Mouse (Mus musculus) midbrain, embryonic 12.5 days (tissue): ENCODE measurements around the gene Gm45234. TPM values are rescaled to one million over a fixed set of nuclear protein-coding genes. Genes with fewer than 3 reads are reported as not detected.

Source experiments
- ATAC-seq: fragments of 200-750 bp; cut with Nextera tagmentation; 2 replicates; pipeline ENCODE4 v1.8.0; 2017; ENCODE audit warnings: low read depth, moderate TSS enrichment, moderate library complexity; ENCODE audit not compliant: low FRiP score
- H3K27ac ChIP-seq: fragments of 300-500 bp; sonication (generic); replicated peaks from 2 replicates; pipeline ENCODE4 v1.5.1; 2016; ENCODE audit warnings: mild to moderate bottlenecking
- H3K27me3 ChIP-seq: fragments of 300-500 bp; sonication (generic); 2 replicates; pipeline ENCODE4 v1.6.1; 2016; ENCODE audit warnings: mild to moderate bottlenecking
- H3K36me3 ChIP-seq: fragments of 300-500 bp; sonication (generic); 2 replicates; pipeline ENCODE4 v1.6.1; 2016
- H3K4me1 ChIP-seq: fragments of 300-500 bp; sonication (generic); 2 replicates; pipeline ENCODE4 v1.6.1; 2016
- H3K4me2 ChIP-seq: fragments of 300-500 bp; sonication (generic); replicated peaks from 2 replicates; pipeline ENCODE4 v1.6.1; 2016; ENCODE audit warnings: mild to moderate bottlenecking, moderate library complexity
- H3K4me3 ChIP-seq: fragments of 300-500 bp; sonication (generic); 2 replicates; pipeline ENCODE4 v1.5.1; 2016; ENCODE audit warnings: mild to moderate bottlenecking
- H3K9ac ChIP-seq: fragments of 300-500 bp; sonication (generic); replicated peaks from 2 replicates; pipeline ENCODE4 v1.6.1; 2016; ENCODE audit warnings: mild to moderate bottlenecking, moderate library complexity
- H3K9me3 ChIP-seq: fragments of 300-500 bp; sonication (generic); 2 replicates; pipeline ENCODE4 v1.6.1; 2016; ENCODE audit warnings: mild to moderate bottlenecking
- WGBS: fragments of 180-500 bp; shearing (Covaris S2); methylation state at CpG from one replicate; pipeline ENCODE4 v1.1.7; 2016; 5-methylcytosine and 5-hydroxymethylcytosine counted together
- microRNA counts: library from miRNA; unstranded; fragments of <30 nt; microRNA quantifications from one replicate; lab custom pipeline; 2017
- microRNA-seq: library from miRNA; unstranded; fragments of <30 nt; microRNA quantifications from one replicate; pipeline ENCODE4, GENCODE M21; 2017
- polyA plus RNA-seq: library from polyadenylated mRNA; unstranded; fragments of >200 nt; fragmentation: Nextera tagmentation; extraction: Ambion mirVana; gene quantifications from 2 replicates; pipeline ENCODE4 v1.2.1, GENCODE M21; 2016

Gene Gm45234
- polyA plus RNA-seq, 1 experiment from 2014 or later, result not detected

GRCm38 (mm10) chr6:124699962-124700610, 55.7 kb downstream of the Gm45234 start:
- Histone ChIP-seq H3K9me3 (no peaks in the 10 kb centered on the region), H3K4me3 (no peak overlapping the region), H3K9ac (no peak overlapping the region), H3K36me3 (peaks cover 61% of the 10 kb centered on the region), H3K27ac (no peak overlapping the region), H3K27me3 (no peaks in the 10 kb centered on the region), H3K4me1 (no peaks in the 10 kb centered on the region), H3K4me2 (no peak overlapping the region)
- 86% methylated on average over 11 of the region's 11 CpGs for WGBS
- ATAC-seq, result no peak

GRCm38 (mm10) chr6:124699366-124699765, 56.5 kb downstream of the Gm45234 start:
- Histone ChIP-seq H3K4me2 (no peak overlapping the region), H3K4me1 (no peaks in the 10 kb centered on the region), H3K9ac (no peak overlapping the region), H3K27me3 (no peaks in the 10 kb centered on the region), H3K4me3 (no peak overlapping the region), H3K9me3 (no peaks in the 10 kb centered on the region), H3K36me3 (peaks cover 54% of the 10 kb centered on the region), H3K27ac (no peak overlapping the region)
- WGBS, result 87% methylated on average over 4 of the region's 4 CpGs
- ATAC-seq, result no peak

- Histone ChIP-seq H3K9ac (no peak overlapping the region), H3K36me3 (peaks cover 49% of the 10 kb centered on the region), H3K27ac (no peak overlapping the region), H3K9me3 (no peaks in the 10 kb centered on the region), H3K4me1 (no peaks in the 10 kb centered on the region), H3K4me2 (no peak overlapping the region), H3K27me3 (no peaks in the 10 kb centered on the region), H3K4me3 (no peak overlapping the region)
- ATAC-seq, result no peak
- 93% methylated on average over 6 of the region's 6 CpGs for WGBS
Measured at GRCm38 (mm10) chr6:124698751-124699150, 57.1 kb downstream of the Gm45234 start.

- H3K36me3 ChIP-seq, result peaks cover 28% of the 10 kb centered on the region
- no peaks in the 10 kb centered on the region for H3K9me3 ChIP-seq
- 91% methylated on average over 7 of the region's 7 CpGs for WGBS
- no peaks in the 10 kb centered on the region for H3K4me1 ChIP-seq
- no peaks in the 10 kb centered on the region for H3K27me3 ChIP-seq
- H3K4me2 ChIP-seq, result no peak overlapping the region
- no peak overlapping the region for H3K4me3 ChIP-seq
- ATAC-seq, result no peak
- H3K27ac ChIP-seq, result no peak overlapping the region
- no peak overlapping the region for H3K9ac ChIP-seq
Measured at GRCm38 (mm10) chr6:124696441-124697150, 59.2 kb downstream of the Gm45234 start.

GRCm38 (mm10) chr6:124694166-124694955, 61.5 kb downstream of the Gm45234 start:
- no peak overlapping the region for H3K27ac ChIP-seq
- no peak overlapping the region for H3K4me3 ChIP-seq
- no peaks in the 10 kb centered on the region for H3K27me3 ChIP-seq
- ATAC-seq, result no peak
- no peak overlapping the region for H3K4me2 ChIP-seq
- 86% methylated on average over 15 of the region's 15 CpGs for WGBS
- no peaks in the 10 kb centered on the region for H3K9me3 ChIP-seq
- no peaks in the 10 kb centered on the region for H3K4me1 ChIP-seq
- H3K36me3 ChIP-seq, result peaks cover 5% of the 10 kb centered on the region; the same call in 1 of the 2 replicates
- H3K9ac ChIP-seq, result no peak overlapping the region

GRCm38 (mm10) chr6:124693243-124693981, 62.4 kb downstream of the Gm45234 start:
- Histone ChIP-seq H3K4me1 (no peaks in the 10 kb centered on the region), H3K36me3 (no peaks in the 10 kb centered on the region), H3K27ac (no peak overlapping the region), H3K9me3 (no peaks in the 10 kb centered on the region), H3K27me3 (no peaks in the 10 kb centered on the region), H3K4me2 (no peak overlapping the region), H3K4me3 (no peak overlapping the region), H3K9ac (no peak overlapping the region)
- 83% methylated on average over 15 of the region's 15 CpGs for WGBS
- no peak for ATAC-seq

GRCm38 (mm10) chr6:124690517-124690916, 65.3 kb downstream of the Gm45234 start:
- Histone ChIP-seq H3K9me3 (no peaks in the 10 kb centered on the region), H3K4me2 (no peak overlapping the region), H3K4me3 (no peak overlapping the region), H3K27me3 (no peaks in the 10 kb centered on the region), H3K27ac (no peak overlapping the region), H3K4me1 (no peaks in the 10 kb centered on the region), H3K36me3 (no peaks in the 10 kb centered on the region), H3K9ac (no peak overlapping the region)
- WGBS, result 96% methylated on average over 3 of the region's 3 CpGs
- ATAC-seq, result no peak

MicroRNAs within 50 kb of the gene (microRNA counts, 519-probe panel; counts per million panel counts)
- microRNA mmu-miR-141 (lab: Ali Mortazavi, UCI) (not detected), microRNA mmu-miR-200c (lab: Ali Mortazavi, UCI) (not detected)

Small RNAs within 50 kb of the gene (microRNA-seq; reads per million reads assigned to microRNA genes)
- gene Mir141 (26.9 reads per million, percentile 37 among the genes with 10 or more reads in this experiment), gene Mir200c (174 reads per million, percentile 60 among the genes with 10 or more reads in this experiment)

Other genes starting within 250 kb of the Gm45234 start
- gene C1ra, start 243.6 kb downstream of the Gm45234 start, polyA plus RNA-seq, result 0.11 and 0.22 TPM in 2 replicates
- gene C1s1, start 213.7 kb downstream of the Gm45234 start, polyA plus RNA-seq, result 0.43 and 0.80 TPM in 2 replicates
- not detected in 2 replicates for gene C1rb, start 185.7 kb downstream of the Gm45234 start, polyA plus RNA-seq
- 0.21 TPM in 1 of 2 replicates, not detected in the other for gene C1s2, start 119.9 kb downstream of the Gm45234 start, polyA plus RNA-seq
- 37.5 and 37.9 TPM in 2 replicates for gene Lpcat3, start 93.0 kb downstream of the Gm45234 start, polyA plus RNA-seq
- gene Emg1, start 43.8 kb downstream of the Gm45234 start, polyA plus RNA-seq, result 161 and 170 TPM in 2 replicates
- 308 and 315 TPM in 2 replicates for gene Phb2, start 43.7 kb downstream of the Gm45234 start, polyA plus RNA-seq
- gene Ptpn6, start 17.3 kb downstream of the Gm45234 start, polyA plus RNA-seq, result 5.2 and 5.6 TPM in 2 replicates
- gene Grcc10, start 14.6 kb downstream of the Gm45234 start, polyA plus RNA-seq, result 523 and 554 TPM in 2 replicates
- gene Atn1, start 503 bp upstream of the Gm45234 start, polyA plus RNA-seq, result 15.6 and 18.0 TPM in 2 replicates
- gene Eno2, start 13.7 kb upstream of the Gm45234 start, polyA plus RNA-seq, result 9.0 and 9.4 TPM in 2 replicates
- 2.3 and 4.6 TPM in 2 replicates for gene Lrrc23, start 23.7 kb upstream of the Gm45234 start, polyA plus RNA-seq
- 8.1 and 8.6 TPM in 2 replicates for gene Spsb2, start 52.6 kb upstream of the Gm45234 start, polyA plus RNA-seq
- 423 and 428 TPM in 2 replicates for gene Tpi1, start 58.3 kb upstream of the Gm45234 start, polyA plus RNA-seq
- 213 and 214 TPM in 2 replicates for gene Usp5, start 73.5 kb upstream of the Gm45234 start, polyA plus RNA-seq
- gene Cdca3, start 73.5 kb upstream of the Gm45234 start, polyA plus RNA-seq, result 168 and 169 TPM in 2 replicates
- 5.5 TPM in 2 replicates for gene Gnb3, start 84.3 kb upstream of the Gm45234 start, polyA plus RNA-seq
- gene P3h3, start 101.7 kb upstream of the Gm45234 start, polyA plus RNA-seq, result 21.4 and 25.6 TPM in 2 replicates
- 11.8 and 11.9 TPM in 2 replicates for gene Gpr162, start 108.0 kb upstream of the Gm45234 start, polyA plus RNA-seq
- gene Cd4, start 132.2 kb upstream of the Gm45234 start, polyA plus RNA-seq, result 0.20 TPM in 1 of 2 replicates, not detected in the other
- 1.9 and 3.1 TPM in 2 replicates for gene Lag3, start 155.7 kb upstream of the Gm45234 start, polyA plus RNA-seq
- 525 and 672 TPM in 2 replicates for gene Ptms, start 164.1 kb upstream of the Gm45234 start, polyA plus RNA-seq
- 452 and 459 TPM in 2 replicates for gene Mlf2, start 175.4 kb upstream of the Gm45234 start, polyA plus RNA-seq
- gene Cops7a, start 209.5 kb upstream of the Gm45234 start, polyA plus RNA-seq, result 100 and 105 TPM in 2 replicates
- gene Pianp, start 240.7 kb upstream of the Gm45234 start, polyA plus RNA-seq, result 6.7 and 7.7 TPM in 2 replicates